Mouse (Mus musculus): ENCODE data around the gene Phf7. TPM values are rescaled to one million over a fixed set of nuclear protein-coding genes. Genes with fewer than 3 reads are reported as not detected.

The Phf7 gene
- 6.3 TPM for polyA plus RNA-seq (2014; fragmentation: Illumina TruSeq; extraction: RNeasy Lipid Tissue Mini Kit (QIAGEN cat#74804); ENCODE audit: low read depth, low replicate concordance)

DNA sequence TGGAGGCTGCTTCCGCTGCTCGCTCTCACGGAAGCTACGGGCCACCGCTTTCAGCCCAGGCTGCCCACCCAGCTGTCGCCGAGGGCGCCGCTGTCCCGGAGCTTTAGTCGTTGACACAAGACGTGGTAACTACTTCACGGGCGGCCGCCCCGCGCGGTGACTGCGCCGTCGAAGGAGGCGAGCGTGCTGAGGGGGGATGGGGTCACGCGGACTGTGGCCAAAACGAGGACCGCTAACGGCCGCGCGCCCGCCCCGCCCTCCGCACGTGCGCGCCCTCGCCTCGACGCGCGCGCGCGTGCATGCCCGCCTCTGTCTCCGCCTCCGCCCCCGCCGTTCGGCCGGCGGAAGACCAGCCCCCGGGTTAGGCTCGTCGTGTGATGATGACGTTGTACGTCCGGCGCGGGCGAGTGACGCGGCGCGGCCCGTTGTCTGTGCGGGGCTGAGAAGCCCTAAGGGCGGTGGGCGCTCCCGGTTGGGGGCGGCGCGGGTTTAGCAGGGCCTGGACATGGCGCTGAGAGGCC is at the start of gene Phf7, which contains the start of gene Bap1:
TSS of gene Phf7 (minus strand) at position 234 of the 521 bp plus-strand sequence.
TSS of gene Bap1 (plus strand) at position 367 of the 521 bp plus-strand sequence.

GRCm38 (mm10) chr14:31217666-31218065 is 33.5 kb downstream of the Phf7 start, which contains the start of gene Sema3g:
Gene Sema3g (plus strand): TSS chr14:31217860.

GRCm38 (mm10) chr14:31216846-31217245 is 34.3 kb downstream of the Phf7 start, which contains the start of gene Nisch:
Gene Nisch (minus strand): TSS chr14:31216946.

GRCm38 (mm10) chr14:31208084-31208483 is 43.0 kb downstream of the Phf7 start, which contains the start of gene Tnnc1:
Gene Tnnc1 (plus strand): TSS chr14:31208312.

Other genes starting within 250 kb of the Phf7 start
- 44.4 TPM for gene Glt8d1, start 249.9 kb downstream of the Phf7 start, polyA plus RNA-seq (2014; fragmentation: Illumina TruSeq; extraction: RNeasy Lipid Tissue Mini Kit (QIAGEN cat#74804); ENCODE audit: low read depth, low replicate concordance)
- gene Spcs1, start 249.6 kb downstream of the Phf7 start, polyA plus RNA-seq (2014; fragmentation: Illumina TruSeq; extraction: RNeasy Lipid Tissue Mini Kit (QIAGEN cat#74804); ENCODE audit: low read depth, low replicate concordance), result 184 TPM
- gene Pbrm1, start 232.2 kb downstream of the Phf7 start, polyA plus RNA-seq (2014; fragmentation: Illumina TruSeq; extraction: RNeasy Lipid Tissue Mini Kit (QIAGEN cat#74804); ENCODE audit: low read depth, low replicate concordance), result 22.5 TPM
- 40.5 TPM for gene Gnl3, start 232.2 kb downstream of the Phf7 start, polyA plus RNA-seq (2014; fragmentation: Illumina TruSeq; extraction: RNeasy Lipid Tissue Mini Kit (QIAGEN cat#74804); ENCODE audit: low read depth, low replicate concordance)
- 54.4 TPM for gene Smim4, start 122.4 kb downstream of the Phf7 start, polyA plus RNA-seq (2014; fragmentation: Illumina TruSeq; extraction: RNeasy Lipid Tissue Mini Kit (QIAGEN cat#74804); ENCODE audit: low read depth, low replicate concordance)
- 25.2 TPM for gene Nt5dc2, start 120.3 kb downstream of the Phf7 start, polyA plus RNA-seq (2014; fragmentation: Illumina TruSeq; extraction: RNeasy Lipid Tissue Mini Kit (QIAGEN cat#74804); ENCODE audit: low read depth, low replicate concordance)
- 64.9 TPM for gene Stab1, start 82.7 kb downstream of the Phf7 start, polyA plus RNA-seq (2014; fragmentation: Illumina TruSeq; extraction: RNeasy Lipid Tissue Mini Kit (QIAGEN cat#74804); ENCODE audit: low read depth, low replicate concordance)
- 5,985 TPM for gene Tnnc1, start 43.0 kb downstream of the Phf7 start, polyA plus RNA-seq (2014; fragmentation: Illumina TruSeq; extraction: RNeasy Lipid Tissue Mini Kit (QIAGEN cat#74804); ENCODE audit: low read depth, low replicate concordance)
- 164 TPM for gene Nisch, start 34.4 kb downstream of the Phf7 start, polyA plus RNA-seq (2014; fragmentation: Illumina TruSeq; extraction: RNeasy Lipid Tissue Mini Kit (QIAGEN cat#74804); ENCODE audit: low read depth, low replicate concordance)
- gene Sema3g, start 33.5 kb downstream of the Phf7 start, polyA plus RNA-seq (2014; fragmentation: Illumina TruSeq; extraction: RNeasy Lipid Tissue Mini Kit (QIAGEN cat#74804); ENCODE audit: low read depth, low replicate concordance), result 13.5 TPM
- gene Bap1, start 133 bp upstream of the Phf7 start, polyA plus RNA-seq (2014; fragmentation: Illumina TruSeq; extraction: RNeasy Lipid Tissue Mini Kit (QIAGEN cat#74804); ENCODE audit: low read depth, low replicate concordance), result 39.4 TPM
- gene Dnah1, start 72.6 kb upstream of the Phf7 start, polyA plus RNA-seq (2014; fragmentation: Illumina TruSeq; extraction: RNeasy Lipid Tissue Mini Kit (QIAGEN cat#74804); ENCODE audit: low read depth, low replicate concordance), result not detected
- gene Capn7, start 85.3 kb upstream of the Phf7 start, polyA plus RNA-seq (2014; fragmentation: Illumina TruSeq; extraction: RNeasy Lipid Tissue Mini Kit (QIAGEN cat#74804); ENCODE audit: low read depth, low replicate concordance), result 36.2 TPM
- 58.3 TPM for gene Sh3bp5, start 184.8 kb upstream of the Phf7 start, polyA plus RNA-seq (2014; fragmentation: Illumina TruSeq; extraction: RNeasy Lipid Tissue Mini Kit (QIAGEN cat#74804); ENCODE audit: low read depth, low replicate concordance)
- gene Eaf1, start 243.1 kb upstream of the Phf7 start, polyA plus RNA-seq (2014; fragmentation: Illumina TruSeq; extraction: RNeasy Lipid Tissue Mini Kit (QIAGEN cat#74804); ENCODE audit: low read depth, low replicate concordance), result 13.0 TPM
- gene Mettl6, start 243.7 kb upstream of the Phf7 start, polyA plus RNA-seq (2014; fragmentation: Illumina TruSeq; extraction: RNeasy Lipid Tissue Mini Kit (QIAGEN cat#74804); ENCODE audit: low read depth, low replicate concordance), result 13.5 TPM

Measured in heart, adult 10 weeks (tissue).